Mouse (Mus musculus) cerebellum, adult 2 months (tissue): Measurements from ENCODE around the gene Zfp827.

Source experiments
- CTCF ChIP-seq: fragments of 200-500 bp; IDR thresholded peaks from 2 replicates; pipeline ENCODE4 v1.5.1; 2011; ENCODE audit warnings: low read depth, mild to moderate bottlenecking, control low read depth, low read length, moderate library complexity, borderline replicate concordance; ENCODE audit not compliant: insufficient read depth
- POLR2A ChIP-seq: fragments of 200-500 bp; IDR thresholded peaks from 2 replicates; pipeline ENCODE4 v1.6.1; 2011; ENCODE audit warnings: low read length, control low read depth, borderline replicate concordance; ENCODE audit not compliant: insufficient read depth

DNA sequence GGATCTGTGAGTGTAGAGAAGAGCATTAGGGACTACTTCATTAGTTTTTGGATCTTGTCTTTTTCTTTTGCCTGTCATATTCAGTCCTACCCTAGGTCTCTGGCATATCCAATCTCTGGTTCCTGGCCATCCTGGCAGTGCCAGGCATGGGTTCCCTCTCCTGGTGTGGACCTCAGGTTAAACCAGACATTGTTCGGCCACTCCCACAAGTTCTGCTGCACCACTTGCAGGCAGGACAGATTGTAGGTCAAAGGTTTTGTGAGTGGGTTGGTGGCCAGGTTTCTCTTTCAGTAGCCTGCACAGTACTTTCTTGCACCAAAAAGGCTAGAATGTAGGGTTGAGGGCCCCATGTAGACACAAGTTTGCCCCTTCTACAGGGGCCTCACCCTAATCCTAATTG lies 125.0 kb downstream of the Zfp827 start:
- no peak for TF ChIP-seq POLR2A
- no peak for TF ChIP-seq CTCF
